Mouse (Mus musculus): ENCODE measurements around the gene Agbl1. TPM values are rescaled to one million over a fixed set of nuclear protein-coding genes. Genes with fewer than 3 reads are reported as not detected.
A peak's percentile ranks its signal among the peaks of the same experiment; 100 is the strongest.

The Agbl1 gene
- total RNA-seq, 2 experiments from 2014 or later, result 0.26 to 0.66 TPM

DNA sequence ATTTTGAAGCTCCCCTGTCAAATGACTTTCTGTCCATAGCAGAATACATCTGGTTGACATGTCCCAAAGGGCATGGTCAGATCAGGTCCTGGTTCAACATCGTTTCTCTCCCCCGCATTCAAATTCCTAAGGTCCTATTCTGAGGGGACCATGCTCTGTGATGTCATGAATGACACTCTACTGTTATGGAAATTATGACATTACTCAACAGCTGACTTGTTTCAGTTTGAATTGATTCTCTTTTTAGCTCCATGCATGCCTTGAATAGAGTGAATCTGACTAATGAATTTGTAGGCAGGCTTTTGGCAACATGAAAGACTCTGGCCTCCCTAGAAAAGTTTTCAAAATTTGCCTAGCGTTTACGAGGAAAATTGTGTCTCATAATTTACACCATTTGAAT, 141.6 kb downstream of the Agbl1 start:
- intact Hi-C loops (cut with DNase I), result no loop called here
- DNase-seq (ENCODE audit: extremely low spot score in 1 of 2, low spot score in 2 of 2), result no peak

DNA sequence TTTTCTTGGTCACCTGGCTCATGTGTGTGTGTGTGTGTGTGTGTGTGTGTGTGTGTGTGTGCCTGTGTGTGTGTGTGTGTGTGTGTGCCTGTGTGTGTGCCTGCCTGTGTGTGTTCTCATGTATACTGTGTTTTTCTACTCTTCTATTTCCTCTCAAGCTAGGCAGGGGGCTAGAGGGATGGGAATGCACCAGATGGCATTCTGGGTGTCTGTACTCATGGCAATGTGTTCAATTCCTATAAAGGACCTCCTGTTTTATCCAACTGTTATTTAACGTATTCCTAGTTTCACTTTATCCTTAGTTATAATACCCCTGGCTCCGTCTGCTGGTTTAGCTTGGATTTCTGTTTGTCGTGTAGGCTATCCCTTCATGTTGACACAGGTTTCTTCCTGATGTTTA, 149.8 kb downstream of the Agbl1 start:
- DNase-seq (ENCODE audit: extremely low spot score in 1 of 2, low spot score in 2 of 2), result no peak
- intact Hi-C loops (cut with DNase I), result no loop called here

DNA sequence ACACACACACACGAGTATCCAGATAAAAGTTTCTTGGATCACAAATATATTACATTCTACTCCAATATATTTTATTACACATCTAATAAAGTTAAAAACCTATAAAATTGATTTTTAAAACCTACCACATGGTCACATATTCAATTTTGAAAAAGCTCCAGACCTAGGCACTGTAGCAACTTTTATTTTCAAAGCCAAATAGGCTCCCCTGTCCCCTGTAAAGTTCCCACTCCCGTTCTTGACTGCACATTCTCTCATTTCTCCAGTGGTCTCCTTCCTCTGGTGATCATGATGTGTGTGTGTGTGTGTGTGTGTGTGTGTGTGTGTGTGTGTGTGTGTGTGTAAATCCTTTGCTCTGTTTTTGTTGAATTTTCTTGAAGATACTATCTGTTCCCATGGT, 152.3 kb downstream of the Agbl1 start:
- intact Hi-C loops (cut with DNase I), result no loop called here
- no peak for DNase-seq (ENCODE audit: extremely low spot score in 1 of 2, low spot score in 2 of 2)

DNA sequence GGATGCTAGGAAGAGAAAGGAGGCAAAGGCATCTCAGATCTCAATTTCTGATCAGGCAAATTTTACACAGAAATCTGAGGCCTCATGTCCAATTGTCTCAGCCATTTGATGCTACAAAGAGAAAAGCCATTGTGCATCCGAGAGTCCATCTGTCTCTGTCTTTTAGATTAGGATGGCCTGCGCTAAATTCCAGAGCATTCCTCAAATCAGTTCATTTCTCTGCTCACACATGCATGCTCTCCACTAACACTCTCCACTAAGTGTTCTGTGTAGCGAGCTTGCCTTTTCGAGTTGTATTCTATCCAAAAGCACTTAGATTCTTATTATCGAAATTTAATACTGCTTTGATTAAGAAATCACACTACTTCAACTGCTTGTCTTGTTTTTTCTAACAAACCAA, 159.6 kb downstream of the Agbl1 start:
- intact Hi-C loops (cut with DNase I), result no loop called here

DNA sequence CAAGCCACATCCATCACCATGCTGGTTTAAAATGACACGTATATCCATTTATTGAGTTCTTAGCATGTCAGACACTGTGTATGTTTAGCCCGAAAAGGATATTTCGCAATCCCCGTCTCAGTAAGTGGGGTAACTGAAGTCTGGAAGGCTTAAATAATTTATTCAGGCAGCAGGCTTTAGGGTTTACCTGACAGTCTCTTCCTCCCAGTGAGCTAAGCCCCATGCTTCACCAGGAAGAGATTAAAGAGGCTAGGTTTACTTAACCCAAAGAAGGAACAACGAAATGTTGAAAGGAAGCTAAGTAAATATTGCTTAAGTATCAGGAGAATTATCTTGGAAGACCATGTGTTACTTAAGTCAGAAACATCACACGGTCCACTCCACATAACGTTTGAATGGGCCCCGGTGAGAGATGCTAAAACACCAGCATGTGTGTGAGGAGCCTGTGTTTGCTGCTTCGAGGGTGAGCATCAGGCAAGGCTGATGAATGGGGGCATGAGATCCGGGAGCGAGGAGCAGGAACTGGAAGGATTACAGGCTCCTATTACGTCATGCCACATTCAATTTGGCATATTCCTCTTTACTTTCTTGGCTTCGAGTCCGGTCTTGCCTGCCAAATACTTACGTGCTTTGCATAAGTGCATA, 162.7 kb downstream of the Agbl1 start:
- intact Hi-C loops (cut with DNase I), result loop anchor here (10.0 kb wide), 1 partner anchor 468 kb away; no protein-coding TSS in a partner anchor
- peak in 1 of 2 experiments; percentile 19 for DNase-seq (ENCODE audit: extremely low spot score in 1 of 2, low spot score in 2 of 2)

More for the DNA sequence above, 159.6 kb downstream of the Agbl1 start:
- DNase-seq (ENCODE audit: extremely low spot score in 1 of 2, low spot score in 2 of 2), result no peak

DNA sequence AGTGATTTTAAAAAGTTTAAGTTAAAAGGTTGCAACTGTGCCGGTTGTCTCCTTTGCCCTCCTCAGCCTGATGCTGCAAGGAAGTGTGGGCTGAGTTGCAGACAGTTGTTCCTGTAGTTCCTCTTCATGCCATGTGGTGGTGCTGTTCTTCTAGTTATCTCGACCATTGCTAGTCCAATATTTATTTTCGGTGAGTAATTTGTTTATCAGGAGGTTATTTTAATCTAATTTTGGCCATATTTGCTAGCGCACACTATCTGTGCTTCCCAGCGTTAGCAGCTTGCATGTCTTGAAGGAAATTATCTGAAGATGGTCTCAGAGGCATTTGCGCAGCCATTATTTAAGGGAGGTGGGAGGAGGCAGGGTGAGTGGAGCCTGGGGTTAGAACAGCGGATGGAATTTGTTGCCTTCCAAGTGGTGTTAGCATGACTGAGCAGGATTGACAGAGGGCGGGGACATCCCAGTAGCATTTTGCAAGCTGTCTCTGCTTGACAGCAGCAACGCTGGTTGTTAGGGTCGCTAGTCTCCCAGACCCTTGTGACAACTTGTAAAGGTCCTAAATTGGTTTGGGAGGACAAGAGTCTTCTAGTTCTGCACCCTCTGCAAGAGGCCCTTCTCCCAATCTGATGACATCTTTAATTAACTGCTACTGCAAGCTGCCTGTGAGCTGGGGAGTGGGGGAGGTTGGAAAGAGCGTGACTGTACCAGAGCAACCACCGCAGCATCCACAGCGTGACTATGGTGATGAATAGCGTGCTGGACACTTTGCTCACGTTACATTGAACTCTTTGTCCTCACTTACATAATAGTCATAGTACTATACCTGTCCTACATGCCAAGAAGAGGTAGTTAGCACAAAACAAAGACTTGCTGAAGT, 163.5 kb downstream of the Agbl1 start:
- peak; percentile 58 to 77 for DNase-seq (ENCODE audit: extremely low spot score in 1 of 2, low spot score in 2 of 2)
- intact Hi-C loops (cut with DNase I), result loop anchor here (10.0 kb wide), 1 partner anchor 468 kb away; no protein-coding TSS in a partner anchor

DNA sequence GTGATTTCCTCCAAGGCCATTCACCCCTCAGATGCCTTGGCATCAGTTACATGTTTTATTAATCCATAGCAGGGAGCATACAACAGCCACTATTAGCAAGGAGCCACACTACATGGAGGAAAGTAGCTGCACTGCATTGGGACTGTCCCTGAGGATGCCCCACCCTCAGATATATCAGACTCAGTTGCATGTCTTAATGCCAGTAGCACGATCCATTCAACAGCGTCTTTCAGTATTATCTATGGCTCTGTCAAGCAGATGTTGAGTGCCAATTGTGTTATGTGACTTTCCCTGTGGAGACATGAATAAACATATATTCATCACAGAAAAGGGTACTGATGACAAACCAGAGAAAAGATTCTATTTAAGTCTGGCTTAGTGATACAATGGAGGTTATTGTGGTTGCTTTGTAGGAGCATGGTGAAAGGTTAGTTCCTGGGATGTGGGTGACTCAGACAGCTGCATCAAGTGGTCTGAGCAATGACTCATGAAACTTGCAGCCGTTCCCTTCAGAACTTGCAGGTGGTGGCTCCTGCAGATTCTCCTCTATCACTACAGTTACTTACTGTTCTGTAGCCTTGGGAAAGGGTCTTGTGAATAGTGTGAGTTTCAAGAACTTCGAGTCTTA, 178.4 kb downstream of the Agbl1 start:
- intact Hi-C loops (cut with DNase I), result no loop called here
- DNase-seq (ENCODE audit: extremely low spot score in 1 of 2, low spot score in 2 of 2), result no peak

DNA sequence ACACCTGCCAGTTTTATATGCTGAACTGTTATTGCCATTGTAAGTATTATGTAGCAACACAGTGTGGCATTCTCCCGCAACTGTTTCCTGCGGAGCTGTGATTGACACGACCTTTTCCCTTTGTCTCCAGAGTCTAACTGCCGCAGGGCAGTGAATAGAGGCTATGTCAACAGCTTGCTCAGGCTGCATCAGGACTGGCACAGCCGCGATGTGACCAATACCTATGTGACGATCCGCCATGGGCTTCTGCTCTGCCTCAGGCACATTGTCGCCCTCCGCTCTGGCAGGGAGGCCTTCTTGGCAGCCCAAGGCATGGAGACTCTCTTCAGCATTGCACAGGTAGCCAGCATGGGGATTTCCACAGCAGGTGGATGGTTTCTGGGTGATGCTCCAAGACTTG, 179.3 kb downstream of the Agbl1 start:
- DNase-seq (ENCODE audit: extremely low spot score in 1 of 2, low spot score in 2 of 2), result no peak
- intact Hi-C loops (cut with DNase I), result no loop called here

DNA sequence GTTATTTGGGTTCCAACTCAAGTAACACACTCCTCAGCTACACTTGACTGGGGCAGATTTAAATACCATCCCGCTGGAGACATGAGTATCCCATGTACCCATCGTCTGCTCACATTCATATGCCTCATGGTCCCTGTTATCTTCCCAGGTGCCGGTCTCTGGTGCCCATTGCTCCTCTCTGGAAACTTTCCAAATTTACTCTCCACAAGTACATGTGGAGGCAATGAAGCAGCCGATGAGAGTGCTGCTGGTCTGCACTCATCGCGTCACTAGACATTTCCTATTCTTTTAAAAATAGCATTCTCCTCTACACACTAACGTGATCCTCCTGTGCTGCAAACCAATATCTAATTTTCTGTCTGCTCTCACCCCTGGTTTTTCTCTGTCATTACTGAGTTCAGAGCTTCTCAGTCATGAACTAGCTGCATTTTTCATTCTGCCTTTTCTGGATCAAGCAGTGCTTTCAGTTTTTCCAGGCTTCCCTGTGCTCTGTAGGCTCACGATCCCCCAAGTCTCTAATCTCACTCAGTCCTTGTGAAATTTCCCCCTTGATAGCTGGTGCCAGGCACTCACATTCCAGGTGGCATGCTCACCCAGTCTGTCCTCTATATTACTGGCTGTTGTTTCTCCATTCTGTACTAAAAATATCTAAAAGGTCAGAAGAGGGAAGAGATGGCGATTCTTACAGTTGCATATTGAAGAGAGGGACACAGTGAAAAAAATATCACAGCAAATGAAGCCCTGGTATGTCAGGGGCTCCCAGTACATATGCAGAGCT, 180.9 kb downstream of the Agbl1 start:
- no peak for DNase-seq (ENCODE audit: extremely low spot score in 1 of 2, low spot score in 2 of 2)
- intact Hi-C loops (cut with DNase I), result no loop called here

DNA sequence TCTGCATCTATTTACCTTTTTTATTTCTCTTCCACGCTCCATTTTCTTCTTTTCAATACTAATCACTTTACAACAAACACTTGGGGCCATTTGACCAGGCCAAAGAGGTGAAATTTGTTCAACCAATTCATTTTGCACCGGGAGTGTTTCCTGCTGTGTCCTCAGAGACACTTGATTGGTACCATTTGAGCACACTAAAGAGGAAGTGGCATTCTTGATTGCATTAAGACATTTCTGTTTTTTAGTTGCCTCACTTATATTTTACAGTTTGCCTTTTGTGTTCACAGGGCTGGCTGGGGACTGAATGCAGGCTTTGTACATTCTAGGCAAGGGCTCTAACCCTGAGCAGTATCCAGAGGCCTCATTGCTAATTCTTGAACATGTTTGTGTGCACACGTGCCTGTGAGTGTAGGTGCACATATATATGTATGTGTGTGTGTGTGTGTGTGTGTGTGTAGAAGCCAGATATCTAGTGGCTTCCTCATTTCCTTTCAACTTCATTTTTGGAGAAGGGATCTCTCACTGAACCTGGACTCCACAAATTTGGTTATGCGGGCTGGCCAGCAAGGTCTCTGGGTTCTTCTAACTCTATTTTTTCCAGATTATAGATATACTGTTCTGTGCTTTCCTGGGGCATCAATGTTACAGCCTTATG, 182.4 kb downstream of the Agbl1 start:
- DNase-seq (ENCODE audit: extremely low spot score in 1 of 2, low spot score in 2 of 2), result no peak
- intact Hi-C loops (cut with DNase I), result no loop called here

DNA sequence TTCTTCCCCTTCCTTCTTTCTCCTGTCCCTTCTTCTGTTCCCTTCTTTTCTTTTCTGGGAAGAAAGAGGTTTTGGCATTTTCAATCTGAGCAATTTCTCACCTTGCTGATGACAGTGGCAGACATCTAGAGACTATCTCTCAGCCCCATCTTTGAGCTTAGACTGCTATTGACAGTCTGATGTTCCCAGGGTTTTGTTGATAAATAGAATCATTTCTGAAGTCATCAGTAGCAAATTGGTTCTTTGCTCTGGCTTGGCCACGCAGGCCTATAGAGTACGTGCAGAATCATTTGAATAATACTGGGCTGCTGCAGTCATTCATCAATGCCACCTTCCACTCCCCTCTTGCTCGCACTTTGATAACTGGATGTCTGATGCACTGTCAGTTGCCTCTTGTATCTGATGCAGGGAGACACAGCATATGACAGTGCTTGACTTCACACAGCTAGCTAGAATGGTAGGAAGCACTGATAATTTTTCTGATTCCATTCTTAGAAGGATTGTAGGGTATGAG, 186.5 kb downstream of the Agbl1 start:
- no peak for DNase-seq (ENCODE audit: extremely low spot score in 1 of 2, low spot score in 2 of 2)
- intact Hi-C loops (cut with DNase I), result no loop called here

DNA sequence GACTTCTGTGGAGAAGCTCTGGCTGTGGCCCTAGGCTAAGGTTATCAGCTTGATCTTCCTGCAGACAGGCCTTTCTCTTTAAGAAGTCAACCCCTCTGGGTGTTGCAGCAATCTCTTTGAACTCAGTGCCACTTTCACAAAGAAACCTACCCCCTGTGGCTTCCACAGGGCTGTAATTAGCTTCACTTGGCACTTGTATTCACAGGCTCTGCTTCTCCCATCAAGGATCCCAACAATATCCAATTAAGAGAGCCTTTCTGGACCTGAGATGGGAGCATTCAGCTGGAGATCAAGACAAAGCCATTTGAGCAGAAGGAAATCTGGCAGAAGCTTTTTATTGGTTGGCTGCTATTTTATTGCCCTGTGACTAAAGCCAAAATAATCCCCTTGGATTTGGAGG, 208.9 kb downstream of the Agbl1 start:
- intact Hi-C loops (cut with DNase I), result no loop called here
- no peak for DNase-seq (ENCODE audit: extremely low spot score in 1 of 2, low spot score in 2 of 2)

DNA sequence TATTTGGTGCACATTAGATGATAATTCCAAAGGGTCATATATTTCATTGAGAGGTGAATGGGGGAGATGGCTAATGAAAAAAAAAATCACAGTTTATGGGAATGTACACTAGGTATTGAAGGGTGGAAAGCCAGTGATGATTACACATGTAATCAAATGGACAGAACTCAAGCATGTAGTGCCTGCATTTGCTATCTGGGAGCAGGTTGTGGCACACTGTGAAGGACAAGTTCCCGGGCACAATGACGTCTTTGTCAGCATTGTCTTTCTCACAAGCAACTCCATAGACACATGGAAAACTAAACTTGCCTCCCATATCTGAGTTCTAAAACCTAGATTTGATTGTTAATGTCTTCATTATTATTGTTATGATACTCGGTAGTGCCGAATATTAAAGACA, 209.3 kb downstream of the Agbl1 start:
- intact Hi-C loops (cut with DNase I), result no loop called here
- no peak for DNase-seq (ENCODE audit: extremely low spot score in 1 of 2, low spot score in 2 of 2)

DNA sequence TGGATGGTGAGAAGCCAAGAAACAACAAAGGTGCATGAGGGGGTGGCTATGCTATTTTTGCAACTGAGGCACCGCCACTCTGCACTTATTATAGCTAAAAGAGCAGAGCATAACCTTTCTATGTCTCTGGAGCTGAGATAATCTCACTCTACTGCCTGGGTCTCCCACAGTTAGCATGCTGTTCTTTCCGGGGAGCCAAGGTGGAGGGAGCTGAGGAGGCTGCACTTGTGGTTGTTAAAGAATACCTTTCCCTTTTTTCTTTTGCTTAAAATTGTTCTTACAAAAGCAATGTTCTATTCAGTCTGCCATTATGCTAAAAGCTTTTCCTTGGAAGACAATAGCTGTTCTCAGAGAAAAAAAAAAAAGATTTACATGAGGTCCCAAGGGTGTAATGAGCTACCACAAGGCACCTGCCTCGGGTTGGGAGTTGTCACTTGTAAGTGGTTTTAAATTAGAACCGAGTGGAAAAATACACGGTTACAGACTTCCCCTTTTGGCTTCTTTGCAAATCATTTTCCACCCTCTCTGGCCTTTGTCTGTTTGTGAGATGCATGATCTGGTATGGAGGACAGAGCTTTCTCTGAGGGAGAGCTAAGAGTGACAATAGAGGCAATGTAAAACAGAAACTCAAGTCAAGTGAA, 232.8 kb downstream of the Agbl1 start:
- intact Hi-C loops (cut with DNase I), result no loop called here
- DNase-seq (ENCODE audit: extremely low spot score in 1 of 2, low spot score in 2 of 2), result no peak

DNA sequence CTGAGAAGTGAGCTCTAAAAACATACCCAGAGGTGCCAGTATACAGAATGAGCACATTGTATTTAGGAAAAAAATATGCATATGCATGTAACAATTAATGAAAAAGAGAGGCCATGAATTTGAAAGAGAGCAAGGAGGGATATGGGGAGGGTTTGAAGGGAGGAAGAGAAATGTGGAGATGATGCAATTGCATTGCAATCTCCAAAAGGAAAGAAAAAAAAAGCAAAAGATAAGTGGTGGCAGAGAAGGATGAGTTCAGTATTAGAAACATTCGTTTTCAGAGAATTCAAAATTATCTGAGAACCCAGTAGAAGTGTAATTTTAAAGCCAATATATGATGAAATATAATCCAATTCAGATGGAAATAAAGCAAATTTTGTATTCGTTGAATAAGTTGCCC, 236.7 kb downstream of the Agbl1 start:
- DNase-seq (ENCODE audit: extremely low spot score in 1 of 2, low spot score in 2 of 2), result no peak
- intact Hi-C loops (cut with DNase I), result no loop called here

DNA sequence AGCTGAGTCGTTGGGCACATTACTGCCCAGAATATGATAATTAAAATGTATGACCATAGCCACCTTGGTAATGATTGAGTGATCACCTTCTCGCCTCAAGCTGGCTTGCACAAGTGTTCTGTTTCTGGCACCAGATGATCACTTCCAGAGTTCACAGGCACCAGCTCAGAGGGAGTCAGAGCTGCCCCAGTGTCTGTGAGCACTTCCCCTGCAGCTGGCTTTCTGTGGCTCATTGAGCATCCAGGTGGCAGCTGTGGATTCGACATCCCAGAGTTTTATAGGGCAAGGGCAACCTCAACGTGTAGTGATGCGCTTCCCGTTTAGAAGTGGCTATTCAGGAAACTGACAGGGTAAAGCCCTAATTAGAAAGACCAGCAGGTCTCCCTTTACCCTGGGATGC, 244.5 kb downstream of the Agbl1 start:
- DNase-seq (ENCODE audit: extremely low spot score in 1 of 2, low spot score in 2 of 2), result no peak

DNA sequence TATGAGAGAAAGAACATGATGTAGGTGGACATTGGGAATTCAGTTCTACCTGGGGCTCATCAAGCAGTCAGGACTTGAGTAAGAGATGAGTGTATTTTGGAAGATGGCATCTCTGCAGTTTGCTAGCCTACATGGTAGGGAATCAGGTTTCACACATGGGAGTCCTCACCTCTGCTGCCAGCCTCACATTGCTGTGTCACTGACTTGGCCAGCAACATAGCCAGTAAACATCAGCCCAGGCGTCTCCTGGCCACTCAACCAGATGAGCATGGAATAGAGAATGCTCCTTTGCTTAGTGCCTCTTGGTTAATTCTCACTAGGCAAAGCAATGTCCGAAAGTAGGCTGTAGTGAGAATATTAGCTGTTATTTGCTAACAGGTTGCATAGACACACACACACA, 255.9 kb downstream of the Agbl1 start:
- intact Hi-C loops (cut with DNase I), result no loop called here

More for the DNA sequence above, 244.5 kb downstream of the Agbl1 start:
- intact Hi-C loops (cut with DNase I), result no loop called here

DNA sequence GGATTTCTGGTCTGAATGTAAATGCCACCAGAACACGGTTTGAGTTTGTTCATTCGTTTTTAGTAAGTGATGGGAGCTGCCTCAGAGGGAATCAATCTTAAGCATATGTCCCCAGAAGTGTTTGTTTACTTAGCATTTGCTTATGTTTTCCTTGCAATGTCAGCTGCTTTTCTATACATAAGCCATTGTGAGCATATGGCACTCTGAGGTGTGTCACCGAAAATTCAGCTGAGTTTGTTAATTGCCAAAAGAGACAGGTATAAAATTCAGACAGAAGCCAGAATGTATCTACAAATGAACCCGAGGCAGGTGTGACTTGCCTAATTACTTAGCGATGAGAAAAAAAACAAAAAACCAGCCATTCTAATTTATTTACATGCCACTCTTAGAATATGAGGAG, 257.8 kb downstream of the Agbl1 start:
- intact Hi-C loops (cut with DNase I), result no loop called here
- DNase-seq (ENCODE audit: extremely low spot score in 1 of 2, low spot score in 2 of 2), result no peak

More for the DNA sequence above, 255.9 kb downstream of the Agbl1 start:
- DNase-seq (ENCODE audit: extremely low spot score in 1 of 2, low spot score in 2 of 2), result no peak

Measured in left cerebral cortex, postnatal 10 days (tissue).